Mouse (Mus musculus): Measurements from ENCODE around the gene Cdkal1.

DNA sequence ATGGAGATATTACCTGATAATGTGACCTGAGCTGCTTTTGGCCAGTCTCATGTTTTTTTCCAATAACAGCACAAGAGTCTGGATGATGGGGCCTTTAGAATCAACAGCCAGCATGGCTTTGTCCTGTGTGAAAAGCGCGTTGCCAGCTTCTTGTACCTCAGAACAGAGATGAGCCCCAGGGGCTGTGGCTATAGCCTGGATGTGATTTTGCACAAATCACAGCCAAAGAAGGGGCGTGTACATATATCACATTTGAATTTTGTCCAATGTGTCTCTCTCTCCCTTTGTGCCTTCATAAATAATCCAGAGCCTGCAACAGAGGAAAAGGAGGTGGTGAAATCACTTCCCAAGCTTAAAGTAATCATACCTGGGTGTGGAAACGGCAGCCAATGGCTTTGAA lies 660.5 kb downstream of the Cdkal1 start:
- TF ChIP-seq CTCF (IDR thresholded peaks at IDR 0.05; ENCODE audit: borderline replicate concordance, extremely low read depth, insufficient read depth, insufficient read length) (no peak), POLR2A (IDR thresholded peaks at IDR 0.05; ENCODE audit: borderline replicate concordance, extremely low read depth, insufficient read depth, insufficient read length, poor library complexity, severe bottlenecking) (no peak)

Data from brain, embryonic 14.5 days (tissue).